Mouse (Mus musculus) cerebellum, adult 9-10 months (tissue): ENCODE data around the gene 1700008O03Rik.
A peak's percentile ranks its signal among the peaks of the same experiment; 100 is the strongest.

Source experiments
- DNase-seq: peaks from one replicate; pipeline ENCODE4 v3.0.0; 2022

1700008O03Rik gene

DNA sequence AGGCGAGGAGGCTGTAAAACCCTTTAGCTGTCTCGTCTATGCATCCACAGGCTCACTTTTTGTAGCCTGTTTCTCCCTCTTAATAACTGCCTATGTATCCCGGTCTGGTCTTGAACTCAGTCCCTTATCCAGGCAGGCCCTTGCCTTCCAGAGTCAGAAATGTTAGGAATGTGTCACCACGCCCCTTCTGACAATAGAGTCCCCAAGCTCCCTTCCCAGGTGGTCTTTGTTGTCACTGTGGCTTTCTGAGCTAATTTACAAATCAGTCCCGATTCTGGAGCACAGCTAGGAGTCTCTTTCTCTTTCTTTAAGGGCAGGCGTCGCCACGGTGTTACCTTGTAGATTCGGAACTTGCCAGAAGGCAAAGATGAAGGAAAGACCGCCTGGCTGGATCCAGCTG is 10.4 kb downstream of the 1700008O03Rik start:
- no peak for DNase-seq

DNA sequence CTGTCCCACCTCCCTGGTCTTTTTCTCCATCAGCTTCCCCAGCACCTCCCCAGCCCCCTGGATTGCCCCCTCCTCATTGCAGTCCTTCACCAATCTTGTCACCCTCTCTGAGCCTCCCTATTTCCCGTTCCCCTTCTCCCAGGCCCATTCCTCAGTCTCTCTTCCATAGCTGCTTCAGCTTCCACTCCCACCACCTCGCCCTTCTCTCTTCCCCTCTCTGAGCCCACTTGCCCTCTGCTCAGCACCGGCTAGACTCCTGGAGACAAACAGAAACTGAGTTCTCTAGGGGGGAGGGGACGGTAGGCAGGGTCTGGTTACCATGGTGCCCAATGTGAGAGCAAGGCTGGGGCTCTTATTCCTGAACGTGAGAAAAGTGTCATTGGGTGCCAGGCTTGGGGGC is 10.9 kb downstream of the 1700008O03Rik start:
- peak; percentile 68 for DNase-seq

DNA sequence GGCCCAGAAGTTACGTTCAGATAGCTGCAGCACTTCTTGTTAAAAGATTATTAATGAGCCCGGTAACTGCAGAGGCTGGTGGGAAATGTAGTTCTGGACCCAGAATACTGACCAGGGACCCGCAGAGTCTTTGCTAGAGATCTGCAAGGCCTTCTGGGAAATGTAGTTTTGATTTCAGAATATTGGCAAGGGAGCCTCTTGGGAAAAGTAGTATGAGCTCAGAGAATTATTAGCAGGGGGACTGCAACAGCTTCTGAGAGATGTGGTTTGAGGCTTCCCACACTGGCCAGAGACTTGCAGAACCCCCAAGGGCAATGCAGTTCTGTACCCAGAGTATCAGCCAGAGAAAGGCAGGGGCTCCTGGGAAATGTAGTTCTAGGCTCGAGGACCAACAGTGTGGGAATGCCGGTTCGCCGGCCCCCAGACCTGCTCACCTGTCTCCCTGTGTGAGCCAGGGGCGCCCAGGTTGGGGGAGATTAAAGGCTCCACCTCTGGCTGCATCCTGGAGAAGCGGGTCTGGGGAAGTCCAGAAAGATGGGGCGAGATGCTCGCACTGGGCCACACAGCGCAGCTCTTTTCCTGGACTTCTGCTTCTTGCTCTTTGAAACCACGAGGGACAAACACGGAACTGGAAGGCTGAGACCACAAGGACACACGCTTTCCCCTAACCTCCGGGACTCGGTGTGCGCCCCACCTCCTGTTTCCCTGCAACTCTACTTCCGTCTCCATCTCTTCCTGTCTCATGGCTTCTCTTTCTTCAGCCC is 11.5 kb downstream of the 1700008O03Rik start:
- peak; percentile 97 for DNase-seq

DNA sequence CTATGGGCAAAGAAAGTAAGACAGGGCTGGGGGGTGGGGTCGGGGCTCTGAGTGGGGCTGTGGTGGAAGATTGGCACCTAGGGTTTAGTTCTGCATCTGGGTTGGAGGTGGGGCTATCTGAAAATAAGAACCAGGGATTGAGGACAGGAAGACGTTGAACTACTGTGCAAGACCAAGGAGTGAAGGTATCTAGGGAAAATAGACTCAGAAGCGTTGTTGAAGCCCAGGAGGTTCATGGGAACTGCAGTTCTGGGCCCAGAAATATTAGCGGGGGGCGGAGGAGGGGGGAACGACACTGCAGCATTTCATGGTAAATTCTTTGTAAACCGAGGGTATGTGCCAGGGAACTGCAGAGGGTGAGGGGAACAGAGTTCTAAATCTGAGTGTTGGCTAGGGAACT is 12.2 kb downstream of the 1700008O03Rik start:
- no peak for DNase-seq

DNA sequence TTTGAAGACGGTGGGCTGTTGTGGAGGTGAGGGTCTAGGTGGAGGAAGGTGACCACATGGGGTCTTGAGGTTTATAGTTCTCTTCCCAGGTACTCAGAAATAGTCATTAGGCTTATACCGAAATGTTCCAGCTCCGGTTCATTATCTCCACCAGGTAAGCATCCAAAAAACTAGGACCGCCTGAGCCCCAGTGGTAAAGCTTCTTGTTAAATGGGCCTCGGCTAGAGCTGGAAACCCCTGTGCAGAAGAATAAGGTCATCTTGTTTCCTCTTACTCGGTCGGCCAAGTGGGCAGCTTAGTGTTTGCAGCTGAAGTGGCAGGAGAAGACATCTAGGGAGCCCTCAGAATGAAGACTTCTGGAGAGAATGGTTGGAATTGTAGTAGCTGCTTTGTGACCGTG is 12.9 kb downstream of the 1700008O03Rik start:
- DNase-seq, result peak; percentile 55

DNA sequence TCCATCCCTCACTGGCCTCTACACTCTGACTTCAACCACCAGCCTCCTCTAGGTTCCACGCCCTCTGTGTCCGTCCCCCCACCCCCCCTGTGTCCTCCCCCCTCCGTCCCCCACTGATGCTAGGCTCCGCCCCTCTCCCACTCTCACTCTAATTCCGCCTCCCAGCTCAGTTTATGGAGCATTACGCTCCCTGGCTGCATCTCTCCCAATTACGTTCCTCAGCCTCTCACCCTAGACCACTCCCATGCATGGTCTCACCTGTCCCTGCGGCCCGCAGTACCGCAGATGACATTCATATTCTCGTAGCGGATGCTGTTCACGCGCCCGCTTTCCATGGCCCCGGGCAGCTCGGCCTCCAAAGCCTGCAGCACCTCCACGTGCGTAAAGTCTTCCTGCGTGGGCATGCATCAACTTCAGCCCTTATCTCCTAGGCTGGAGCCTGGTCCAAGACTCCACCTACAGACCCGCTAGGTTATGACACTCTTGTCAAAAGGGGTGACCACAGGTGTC is 24.8 kb downstream of the 1700008O03Rik start:
- DNase-seq, result peak; percentile 82

DNA sequence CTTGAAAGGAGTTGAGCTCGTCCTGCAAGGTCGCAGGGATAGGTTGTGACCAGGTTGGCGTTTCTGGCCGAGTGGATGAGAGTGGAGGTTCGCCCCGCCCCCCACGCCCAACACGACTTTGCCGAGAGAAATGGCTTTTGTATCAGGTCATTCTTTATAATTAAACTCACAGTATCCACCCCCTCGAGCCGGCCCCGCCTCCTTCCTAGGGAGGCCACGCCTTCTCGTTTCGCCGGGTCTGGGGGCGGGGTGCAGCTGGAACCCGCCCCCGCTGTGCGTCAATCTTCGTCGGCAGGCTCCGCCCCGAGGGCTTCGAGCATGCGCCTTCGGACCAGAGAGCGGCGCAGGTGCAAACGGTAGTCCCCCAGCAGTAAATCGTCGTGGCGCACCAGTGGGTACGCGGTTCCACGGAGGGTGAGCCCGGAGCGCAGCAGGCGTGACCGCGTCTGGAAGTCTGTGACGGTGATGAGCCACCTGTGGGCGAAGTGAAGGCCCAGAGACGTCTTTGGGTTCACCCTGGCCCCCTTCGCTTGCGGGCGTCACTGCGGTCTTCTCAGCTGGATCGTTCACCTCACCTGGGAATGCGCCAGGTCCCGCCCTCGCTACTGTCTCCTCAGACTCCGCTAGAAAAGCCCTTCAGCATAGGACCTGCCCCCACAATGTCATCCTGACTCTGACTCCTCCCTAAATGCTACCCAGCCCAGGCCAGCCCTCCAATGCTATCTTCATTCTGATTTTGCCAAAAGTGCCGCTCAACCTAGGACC is 25.5 kb downstream of the 1700008O03Rik start:
- DNase-seq, result peak; percentile 97

DNA sequence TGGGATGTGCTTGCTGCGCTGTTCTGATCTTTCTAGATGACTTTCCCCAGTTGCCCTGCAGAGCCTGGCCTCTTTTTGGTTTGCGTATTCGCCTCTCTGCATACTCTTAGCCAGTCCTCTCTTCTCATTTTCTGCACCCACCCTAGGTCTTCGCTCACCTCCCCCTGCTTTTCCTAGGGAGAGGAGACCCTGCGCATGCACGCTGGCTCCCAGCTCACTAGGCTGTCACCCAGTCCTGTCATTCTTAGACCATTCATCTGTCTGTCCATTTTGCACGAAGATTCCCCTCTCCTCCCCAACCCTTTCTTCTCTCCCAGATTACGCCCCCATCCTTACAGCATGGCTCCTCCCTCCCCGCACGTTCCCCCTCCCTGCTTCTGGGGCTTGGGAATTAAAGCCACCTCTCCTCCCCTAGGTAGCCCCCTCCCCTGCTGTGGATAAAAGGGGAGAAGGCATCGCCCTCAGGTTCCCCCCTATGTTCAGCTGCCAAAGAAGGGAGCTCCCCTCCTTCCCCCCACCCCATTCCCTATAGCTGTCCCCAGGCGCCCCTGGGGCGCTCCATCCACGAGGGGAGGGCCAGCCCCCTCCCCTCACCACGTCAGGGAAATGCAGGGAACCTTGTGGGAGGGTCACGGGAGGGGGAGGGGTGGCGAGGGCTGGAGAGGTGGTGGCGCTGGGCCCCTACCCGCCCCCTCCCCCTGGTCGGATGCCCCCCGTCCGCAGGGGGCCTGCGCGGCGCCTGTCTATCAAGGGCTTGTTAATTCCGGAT is 26.6 kb downstream of the 1700008O03Rik start:
- peak; percentile 67 for DNase-seq

DNA sequence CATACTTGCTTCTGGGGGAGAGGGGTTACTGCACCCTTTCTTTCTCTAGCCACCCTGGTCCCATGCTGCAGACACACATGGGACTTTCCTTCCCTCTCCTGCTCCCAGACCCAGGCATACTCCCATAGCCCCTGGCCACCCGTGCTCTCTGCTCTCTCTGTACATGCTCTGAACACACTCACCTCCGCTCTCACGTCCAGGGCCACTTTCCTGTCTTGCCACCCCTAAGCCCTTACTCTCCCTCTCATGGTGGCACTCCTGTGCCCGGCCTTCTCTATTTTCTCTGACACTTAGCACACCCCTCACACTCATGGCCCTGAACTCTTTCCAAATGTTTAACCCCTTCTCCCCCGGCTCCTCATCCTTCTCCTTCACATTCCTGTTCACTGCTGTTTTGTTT is 27.6 kb downstream of the 1700008O03Rik start:
- peak; percentile 57 for DNase-seq

DNA sequence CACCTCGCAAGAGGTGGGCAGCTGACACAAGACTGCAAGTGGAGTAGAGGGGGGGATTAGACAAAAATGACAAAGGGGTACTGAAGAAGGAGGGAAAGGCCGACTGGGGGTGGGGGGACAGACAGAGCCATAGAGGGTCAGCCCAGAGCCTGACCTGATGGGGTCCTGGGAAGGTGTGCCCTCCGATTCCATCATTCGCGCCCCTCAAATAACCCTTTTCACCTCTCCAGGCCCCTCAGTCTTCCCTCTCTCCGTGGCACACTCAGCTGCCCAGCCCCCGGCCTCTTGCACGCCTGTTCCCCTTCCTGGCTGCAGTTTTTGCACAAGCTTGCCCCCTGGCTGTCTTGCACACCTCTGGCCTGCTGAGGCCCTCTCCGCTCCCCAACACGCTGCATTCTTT is 28.1 kb downstream of the 1700008O03Rik start:
- DNase-seq, result peak; percentile 50

DNA sequence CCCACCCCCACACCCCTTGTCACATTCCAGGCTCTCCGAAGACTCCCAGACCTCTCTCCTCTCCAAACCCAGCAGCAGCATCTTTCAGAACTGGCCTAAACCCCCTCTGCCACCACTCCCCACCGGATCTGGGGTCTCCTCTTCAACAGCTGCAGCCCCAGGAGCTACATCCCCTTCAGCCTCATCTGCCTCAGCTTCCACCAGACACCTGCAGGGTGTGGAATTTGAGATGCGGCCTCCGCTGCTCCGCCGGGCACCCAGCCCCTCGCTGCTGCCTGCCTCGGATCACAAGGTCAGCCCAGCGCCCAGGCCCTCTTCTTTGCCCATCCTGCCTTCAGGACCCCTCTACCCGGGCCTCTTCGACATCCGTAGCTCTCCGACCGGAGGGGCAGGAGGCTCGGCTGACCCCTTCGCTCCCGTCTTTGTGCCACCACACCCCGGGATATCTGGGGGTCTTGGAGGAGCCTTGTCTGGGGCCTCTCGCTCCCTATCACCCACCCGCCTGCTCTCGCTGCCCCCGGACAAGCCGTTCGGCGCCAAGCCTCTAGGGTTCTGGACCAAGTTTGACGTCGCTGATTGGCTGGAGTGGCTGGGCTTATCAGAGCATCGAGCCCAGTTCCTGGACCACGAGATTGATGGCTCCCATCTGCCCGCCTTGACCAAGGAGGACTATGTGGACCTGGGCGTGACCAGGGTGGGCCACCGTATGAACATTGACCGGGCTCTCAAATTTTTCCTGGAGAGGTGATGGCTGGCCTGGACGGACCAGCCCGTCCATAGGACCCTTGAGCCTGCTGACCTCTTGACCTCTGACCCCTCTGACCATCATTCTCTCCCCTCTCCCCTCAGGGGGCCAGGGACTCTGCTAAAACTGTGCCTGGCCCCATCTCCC is 28.8 kb downstream of the 1700008O03Rik start:
- DNase-seq, result peak; percentile 51

DNA sequence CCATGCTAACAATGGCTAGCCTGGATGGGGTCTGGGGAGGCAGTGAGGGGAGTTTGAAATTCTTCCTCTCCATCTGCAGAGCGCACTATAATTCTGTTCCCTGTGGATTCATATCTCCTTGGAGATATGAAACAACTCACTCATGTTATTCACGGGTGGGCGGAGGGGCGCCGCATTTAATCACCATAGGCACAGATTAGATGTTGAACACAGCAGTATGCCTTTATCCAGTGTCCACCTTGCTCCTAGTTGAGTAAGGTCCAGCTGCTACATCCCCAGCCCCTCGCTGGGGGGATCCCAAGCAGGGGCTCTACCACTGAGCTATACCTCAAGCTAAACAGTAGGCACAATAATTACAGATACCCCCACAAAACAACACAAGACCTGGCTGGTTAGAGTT is 30.2 kb downstream of the 1700008O03Rik start:
- no peak for DNase-seq

DNA sequence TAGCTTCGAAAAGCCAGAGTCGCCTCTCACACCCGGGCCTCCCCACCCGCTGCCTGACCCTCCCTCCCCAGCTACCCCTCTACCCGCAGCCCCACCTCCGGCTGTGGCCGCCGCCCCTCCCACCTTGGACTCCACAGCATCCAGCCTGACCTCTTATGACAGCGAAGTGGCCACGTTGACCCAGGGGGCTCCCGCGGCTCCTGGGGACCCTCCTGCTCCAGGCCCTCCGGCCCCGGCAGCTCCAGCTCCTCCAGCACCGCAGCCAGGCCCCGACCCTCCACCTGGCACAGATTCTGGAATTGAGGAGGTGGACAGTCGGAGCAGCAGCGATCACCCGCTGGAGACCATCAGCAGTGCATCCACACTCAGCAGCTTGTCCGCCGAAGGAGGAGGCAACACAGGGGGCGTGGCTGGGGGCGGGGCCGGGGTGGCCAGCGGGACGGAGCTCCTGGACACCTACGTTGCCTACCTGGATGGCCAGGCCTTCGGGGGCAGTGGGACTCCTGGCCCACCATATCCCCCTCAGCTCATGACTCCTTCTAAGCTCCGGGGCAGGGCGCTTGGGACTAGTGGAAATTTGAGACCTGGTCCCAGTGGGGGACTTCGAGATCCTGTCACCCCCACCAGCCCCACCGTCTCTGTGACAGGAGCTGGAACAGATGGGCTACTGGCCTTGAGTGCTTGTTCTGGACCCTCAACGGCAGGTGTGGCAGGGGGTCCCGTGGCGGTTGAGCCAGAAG is 31.8 kb downstream of the 1700008O03Rik start:
- no peak for DNase-seq

DNA sequence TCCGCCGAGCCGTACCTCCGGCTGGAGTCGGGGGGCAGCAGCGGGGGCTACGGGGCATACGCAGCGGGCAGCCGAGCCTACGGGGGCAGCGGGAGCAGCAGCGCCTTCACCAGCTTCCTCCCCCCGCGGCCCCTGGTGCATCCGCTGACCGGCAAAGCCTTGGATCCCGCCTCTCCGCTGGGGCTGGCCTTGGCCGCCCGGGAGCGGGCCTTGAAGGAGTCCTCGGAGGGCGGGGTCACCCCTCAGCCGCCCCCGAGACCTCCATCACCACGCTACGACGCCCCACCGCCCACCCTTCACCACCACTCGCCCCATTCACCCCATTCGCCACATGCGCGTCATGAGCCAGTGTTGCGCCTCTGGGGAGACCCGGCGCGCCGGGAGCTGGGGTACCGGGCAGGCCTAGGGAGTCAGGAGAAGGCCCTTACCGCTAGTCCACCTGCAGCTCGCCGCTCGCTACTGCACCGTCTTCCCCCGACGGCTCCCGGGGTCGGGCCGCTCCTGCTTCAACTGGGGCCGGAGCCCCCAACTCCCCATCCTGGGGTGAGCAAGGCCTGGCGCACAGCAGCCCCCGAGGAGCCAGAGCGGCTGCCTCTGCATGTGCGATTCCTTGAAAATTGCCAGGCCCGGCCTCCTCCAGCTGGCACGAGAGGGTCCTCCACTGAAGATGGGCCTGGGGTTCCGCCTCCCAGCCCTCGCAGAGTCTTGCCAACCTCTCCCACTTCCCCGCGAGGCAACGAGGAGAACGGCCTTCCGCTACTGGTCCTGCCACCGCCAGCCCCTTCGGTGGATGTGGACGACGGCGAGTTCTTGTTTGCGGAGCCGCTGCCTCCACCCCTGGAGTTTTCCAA is 32.6 kb downstream of the 1700008O03Rik start:
- peak; percentile 46 for DNase-seq

DNA sequence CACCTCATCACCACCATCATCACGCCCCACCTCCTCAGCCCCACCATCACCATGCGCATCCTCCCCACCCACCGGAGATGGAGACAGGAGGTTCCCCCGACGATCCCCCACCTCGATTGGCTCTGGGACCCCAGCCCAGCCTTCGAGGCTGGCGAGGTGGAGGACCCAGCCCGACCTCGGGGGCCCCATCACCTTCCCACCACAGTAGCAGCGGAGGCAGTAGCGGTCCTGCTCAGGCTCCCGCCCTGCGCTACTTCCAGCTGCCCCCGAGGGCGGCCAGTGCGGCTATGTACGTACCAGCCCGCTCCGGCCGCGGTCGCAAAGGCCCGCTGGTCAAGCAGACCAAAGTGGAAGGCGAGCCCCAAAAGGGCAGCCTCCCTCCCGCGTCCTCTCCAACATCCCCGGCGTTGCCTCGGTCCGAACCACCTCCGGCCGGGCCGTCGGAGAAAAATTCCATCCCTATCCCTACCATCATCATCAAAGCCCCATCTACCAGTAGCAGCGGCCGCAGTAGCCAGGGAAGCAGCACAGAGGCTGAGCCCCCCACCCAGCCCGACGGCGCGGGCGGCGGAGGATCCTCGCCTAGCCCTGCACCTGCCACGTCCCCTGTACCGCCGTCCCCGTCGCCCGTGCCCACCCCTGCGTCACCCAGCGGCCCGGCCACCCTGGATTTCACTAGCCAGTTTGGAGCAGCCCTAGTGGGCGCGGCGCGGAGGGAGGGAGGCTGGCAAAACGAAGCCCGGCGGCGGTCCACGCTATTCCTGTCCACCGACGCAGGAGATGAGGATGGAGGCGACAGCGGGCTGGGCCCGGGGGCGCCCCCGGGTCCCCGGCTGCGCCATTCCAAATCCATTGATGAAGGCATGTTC is 33.5 kb downstream of the 1700008O03Rik start:
- DNase-seq, result peak; percentile 46

DNA sequence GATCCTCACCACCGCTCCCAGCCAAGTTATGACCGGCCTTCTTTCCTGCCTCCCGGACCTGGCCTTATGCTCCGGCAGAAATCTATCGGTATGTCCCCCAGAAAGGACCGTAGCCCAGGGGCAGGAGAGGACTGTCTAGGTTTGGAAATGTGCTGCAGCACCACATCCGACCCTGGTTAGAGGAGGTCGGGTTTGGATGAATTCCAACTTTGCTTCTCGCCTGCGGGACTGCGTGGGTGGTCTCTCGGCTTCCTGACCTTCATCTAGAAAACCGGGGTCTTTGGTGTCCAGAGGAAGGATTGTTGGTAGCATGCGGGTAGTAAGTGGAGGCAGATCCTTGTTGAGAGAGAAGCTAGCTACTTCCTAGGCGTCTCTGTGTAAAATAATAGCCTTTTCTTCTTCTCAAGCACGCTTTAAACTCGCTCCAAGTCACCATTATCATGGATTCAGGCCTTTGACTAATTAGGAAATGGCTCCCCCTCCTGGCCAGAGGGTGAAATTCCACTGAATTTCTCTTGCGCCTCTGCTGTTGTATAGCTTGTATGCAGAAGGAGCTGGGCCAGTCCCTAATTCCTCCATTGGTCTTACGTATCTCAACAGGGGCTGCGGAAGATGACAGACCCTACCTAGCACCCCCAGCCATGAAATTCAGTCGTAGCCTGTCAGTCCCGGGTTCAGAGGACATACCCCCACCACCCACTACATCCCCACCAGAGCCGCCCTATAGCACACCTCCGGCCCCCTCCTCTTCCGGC is 34.5 kb downstream of the 1700008O03Rik start:
- peak; percentile 94 for DNase-seq

DNA sequence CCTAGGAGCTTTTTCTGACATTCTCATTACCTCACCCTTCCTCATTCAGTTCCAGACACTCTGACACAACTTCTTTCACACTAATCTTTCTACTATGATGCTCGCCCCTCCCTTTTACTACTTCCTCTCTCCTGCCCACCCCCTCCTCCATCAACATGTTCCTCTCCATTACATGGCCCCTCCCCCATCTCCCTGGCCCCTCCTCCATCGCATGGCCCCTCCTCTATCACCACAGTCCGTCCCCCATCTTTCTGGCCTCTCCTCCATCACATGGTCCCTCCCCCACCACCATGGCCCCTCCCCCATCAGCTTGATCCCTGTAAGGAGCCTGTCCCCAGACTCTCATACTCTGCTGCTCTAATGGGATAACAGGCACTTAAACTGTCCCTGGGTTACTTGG is 36.6 kb downstream of the 1700008O03Rik start:
- DNase-seq, result no peak

DNA sequence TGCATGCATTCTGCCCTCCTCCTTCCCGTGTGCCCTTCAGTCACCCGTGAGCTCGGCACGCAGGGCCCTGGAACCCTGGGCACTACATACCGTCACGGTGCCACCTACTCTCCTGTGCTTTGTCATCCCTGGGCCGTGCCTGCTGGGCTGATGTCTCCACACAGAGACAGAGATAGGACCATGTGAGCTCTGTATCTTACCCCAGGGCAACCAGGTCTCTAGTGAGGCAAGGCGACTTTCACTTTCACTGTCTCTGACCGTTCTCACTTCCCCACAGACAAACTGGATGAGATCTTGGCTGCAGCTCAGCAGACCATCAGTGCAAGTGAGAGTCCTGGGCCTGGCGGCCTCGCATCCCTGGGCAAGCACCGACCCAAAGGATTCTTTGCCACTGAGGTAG is 41.0 kb downstream of the 1700008O03Rik start:
- DNase-seq, result no peak
